Mouse (Mus musculus) heart, adult 2 months (tissue): ENCODE results near the gene Nap1l5.

ENCODE experiments used
- CTCF ChIP-seq: fragments of 200-600 bp; IDR thresholded peaks from 2 replicates; pipeline ENCODE4 v1.8.1; 2022; ENCODE audit warnings: antibody characterized with exemption, mild to moderate bottlenecking, moderate library complexity
- EP300 ChIP-seq: fragments of 200-500 bp; IDR thresholded peaks from 2 replicates; pipeline ENCODE4 v1.6.1; 2011; ENCODE audit warnings: low read depth, low read length, control low read depth; ENCODE audit not compliant: insufficient read depth
- POLR2A ChIP-seq: fragments of 200-500 bp; IDR thresholded peaks from 2 replicates; pipeline ENCODE4 v1.6.1; 2011; ENCODE audit warnings: mild to moderate bottlenecking, low read depth, low read length, control low read depth; ENCODE audit not compliant: insufficient read depth

DNA sequence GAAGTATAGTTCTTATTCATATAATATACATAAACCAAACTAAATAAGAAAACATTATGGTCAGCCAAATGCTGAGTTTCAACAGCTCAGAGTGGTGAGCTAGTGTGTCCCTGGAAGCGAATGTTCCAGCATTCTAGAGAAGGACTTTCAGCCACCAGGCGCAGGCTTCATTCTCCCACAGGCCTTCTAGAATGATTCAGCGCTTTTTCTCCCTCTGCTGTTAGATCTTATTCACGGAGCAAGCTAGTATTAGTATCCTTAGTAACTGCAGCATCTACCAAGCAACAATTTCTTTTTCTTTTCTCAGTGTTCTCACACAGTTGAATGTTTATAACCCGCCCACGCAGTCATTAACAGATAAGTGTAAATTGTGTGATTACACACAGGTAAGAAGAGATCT lies 24.6 kb downstream of the Nap1l5 start:
- no peak for TF ChIP-seq POLR2A
- peak; percentile 22 for TF ChIP-seq CTCF
- no peak for TF ChIP-seq EP300
